Mouse (Mus musculus) neural tube, embryonic 12.5 days (tissue): ENCODE measurements around the gene Rmnd5a. TPM values are rescaled to one million over a fixed set of nuclear protein-coding genes. Genes with fewer than 3 reads are reported as not detected.

Source experiments
- ATAC-seq: fragments of 200-750 bp; cut with Nextera tagmentation; 2 replicates; pipeline ENCODE4 v1.8.0; 2017; ENCODE audit warnings: low read depth, mild to moderate bottlenecking, moderate TSS enrichment, moderate library complexity; ENCODE audit not compliant: low FRiP score
- H3K27ac ChIP-seq: fragments of 300-500 bp; sonication (generic); 2 replicates; pipeline ENCODE4 v1.5.1; 2016
- H3K27me3 ChIP-seq: fragments of 300-500 bp; sonication (generic); replicated peaks from 2 replicates; pipeline ENCODE4 v1.6.1; 2016; ENCODE audit warnings: mild to moderate bottlenecking
- H3K36me3 ChIP-seq: fragments of 300-500 bp; sonication (generic); 2 replicates; pipeline ENCODE4 v1.6.1; 2016; ENCODE audit warnings: mild to moderate bottlenecking
- H3K4me1 ChIP-seq: fragments of 300-500 bp; sonication (generic); 2 replicates; pipeline ENCODE4 v1.6.1; 2016
- H3K4me2 ChIP-seq: fragments of 300-500 bp; sonication (generic); replicated peaks from 2 replicates; pipeline ENCODE4 v1.6.1; 2016; ENCODE audit warnings: mild to moderate bottlenecking
- H3K4me3 ChIP-seq: fragments of 300-500 bp; sonication (generic); 2 replicates; pipeline ENCODE4 v1.5.1; 2016
- H3K9ac ChIP-seq: fragments of 300-500 bp; sonication (generic); 2 replicates; pipeline ENCODE4 v1.6.1; 2016; ENCODE audit warnings: mild to moderate bottlenecking
- H3K9me3 ChIP-seq: fragments of 300-500 bp; sonication (generic); 2 replicates; pipeline ENCODE4 v1.6.1; 2016; ENCODE audit warnings: mild to moderate bottlenecking
- WGBS: fragments of 180-500 bp; shearing (Covaris S2); methylation state at CpG from one replicate; pipeline ENCODE4 v1.1.7; 2016; 5-methylcytosine and 5-hydroxymethylcytosine counted together
- polyA plus RNA-seq: library from polyadenylated mRNA; unstranded; fragments of >200 nt; fragmentation: Nextera tagmentation; extraction: Ambion mirVana; gene quantifications from 2 replicates; pipeline ENCODE4 v1.2.1, GENCODE M21; 2016

Gene Rmnd5a
- polyA plus RNA-seq, 1 experiment from 2014 or later: 17.4 TPM

DNA sequence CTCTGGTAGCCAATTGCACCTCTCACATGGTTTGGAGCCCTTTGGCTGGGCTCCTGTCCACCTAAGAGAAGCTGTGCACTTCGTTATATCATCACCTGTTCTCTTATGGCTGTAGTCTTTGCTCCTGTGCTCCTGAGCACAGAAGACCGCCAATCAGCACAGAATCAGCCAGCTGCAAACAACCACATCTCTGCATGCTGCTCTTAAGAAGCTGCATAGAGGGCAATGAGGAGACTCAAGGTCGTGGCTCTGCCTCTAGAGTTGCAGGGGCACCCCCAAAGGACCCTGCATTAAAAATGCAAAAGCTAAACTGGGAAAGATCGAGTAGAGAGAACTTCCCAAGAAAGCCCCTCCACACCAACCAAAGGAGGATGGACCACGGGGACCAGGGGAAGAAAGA lies 79.7 kb downstream of the Rmnd5a start:
- H3K4me2 ChIP-seq: no peak overlapping the region
- no peaks in the 10 kb centered on the region for H3K9me3 ChIP-seq
- no peaks in the 10 kb centered on the region for H3K27me3 ChIP-seq
- WGBS: 64% methylated on average over 5 of the region's 5 CpGs
- no peaks in the 10 kb centered on the region for H3K4me1 ChIP-seq
- no peak overlapping the region for H3K27ac ChIP-seq
- no peaks in the 10 kb centered on the region for H3K36me3 ChIP-seq
- H3K4me3 ChIP-seq: no peak overlapping the region
- ATAC-seq: no peak
- no peak overlapping the region for H3K9ac ChIP-seq

DNA sequence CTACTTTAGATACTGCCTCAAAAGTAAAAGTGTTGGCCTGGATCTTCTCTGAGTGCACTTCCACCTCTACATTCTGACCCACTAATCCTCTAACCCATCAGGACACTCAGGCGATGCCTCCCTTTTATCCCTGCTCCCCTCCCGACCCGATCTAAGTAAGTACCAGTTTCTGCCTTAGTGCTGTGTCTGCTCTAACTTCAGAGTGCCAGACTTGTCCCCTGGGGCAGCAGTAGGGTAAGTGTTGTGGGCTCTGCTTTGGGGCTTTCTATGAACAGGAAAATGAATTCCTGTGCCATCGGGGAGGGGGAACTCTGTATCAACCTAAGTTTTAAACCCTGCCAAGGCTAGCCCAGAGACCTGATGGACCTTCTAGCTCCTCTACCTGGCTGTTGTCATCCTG lies 80.2 kb downstream of the Rmnd5a start:
- H3K27ac ChIP-seq: no peak overlapping the region
- H3K9ac ChIP-seq: no peak overlapping the region
- H3K9me3 ChIP-seq: no peaks in the 10 kb centered on the region
- H3K4me3 ChIP-seq: no peak overlapping the region
- no peak for ATAC-seq
- no peaks in the 10 kb centered on the region for H3K4me1 ChIP-seq
- WGBS: 88% methylated on average over 4 of the region's 4 CpGs
- H3K27me3 ChIP-seq: no peaks in the 10 kb centered on the region
- no peaks in the 10 kb centered on the region for H3K36me3 ChIP-seq
- no peak overlapping the region for H3K4me2 ChIP-seq

DNA sequence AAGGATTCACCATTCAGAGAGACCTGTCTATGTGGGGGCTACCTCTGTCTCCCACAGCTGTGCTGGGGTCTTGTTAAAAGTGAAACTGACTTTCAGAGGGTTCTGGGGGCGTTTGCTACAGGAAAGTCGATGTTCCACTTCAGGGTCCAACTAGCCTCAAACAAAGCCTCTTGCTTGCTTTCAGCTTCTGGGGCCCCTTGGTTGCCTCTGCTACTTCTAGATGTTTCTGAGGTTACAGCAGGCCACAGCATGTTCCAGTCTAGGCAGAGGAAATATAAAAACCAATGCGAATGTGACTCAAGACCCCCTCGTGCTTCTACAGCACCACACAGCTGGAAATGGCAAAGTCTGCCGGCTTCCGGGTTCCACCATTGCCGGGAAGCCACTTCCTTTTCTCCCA lies 82.9 kb downstream of the Rmnd5a start:
- 91% methylated on average over 7 of the region's 7 CpGs for WGBS
- no peaks in the 10 kb centered on the region for H3K9me3 ChIP-seq

DNA sequence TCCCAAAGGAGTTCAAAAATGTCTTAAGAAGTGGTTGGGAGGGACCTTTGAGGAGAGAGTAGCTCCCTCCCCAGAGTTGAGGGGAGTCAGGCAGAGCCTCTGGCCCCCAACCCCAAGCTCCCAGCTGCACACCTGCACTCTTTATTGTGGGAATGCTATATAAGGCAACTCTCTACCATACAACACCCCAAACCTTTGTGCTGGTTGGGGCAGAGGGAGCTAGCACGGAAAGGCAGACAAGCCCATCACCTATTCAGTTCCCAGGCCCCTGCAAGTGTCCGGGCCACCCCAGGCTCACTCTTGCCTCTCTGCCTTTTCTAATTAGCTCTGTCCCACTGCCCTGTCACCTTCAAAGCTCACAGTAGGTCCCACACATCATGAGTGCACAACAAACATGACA lies 86.7 kb downstream of the Rmnd5a start:
- WGBS: 77% methylated on average over 2 of the region's 2 CpGs
- H3K4me3 ChIP-seq: no peak overlapping the region
- ATAC-seq: no peak

More for the DNA sequence above, 82.9 kb downstream of the Rmnd5a start:
- ATAC-seq: no peak
- H3K4me3 ChIP-seq: no peak overlapping the region
- H3K36me3 ChIP-seq: no peaks in the 10 kb centered on the region
- H3K27me3 ChIP-seq: no peaks in the 10 kb centered on the region
- no peak overlapping the region for H3K9ac ChIP-seq
- H3K27ac ChIP-seq: no peak overlapping the region
- no peaks in the 10 kb centered on the region for H3K4me1 ChIP-seq
- no peak overlapping the region for H3K4me2 ChIP-seq

DNA sequence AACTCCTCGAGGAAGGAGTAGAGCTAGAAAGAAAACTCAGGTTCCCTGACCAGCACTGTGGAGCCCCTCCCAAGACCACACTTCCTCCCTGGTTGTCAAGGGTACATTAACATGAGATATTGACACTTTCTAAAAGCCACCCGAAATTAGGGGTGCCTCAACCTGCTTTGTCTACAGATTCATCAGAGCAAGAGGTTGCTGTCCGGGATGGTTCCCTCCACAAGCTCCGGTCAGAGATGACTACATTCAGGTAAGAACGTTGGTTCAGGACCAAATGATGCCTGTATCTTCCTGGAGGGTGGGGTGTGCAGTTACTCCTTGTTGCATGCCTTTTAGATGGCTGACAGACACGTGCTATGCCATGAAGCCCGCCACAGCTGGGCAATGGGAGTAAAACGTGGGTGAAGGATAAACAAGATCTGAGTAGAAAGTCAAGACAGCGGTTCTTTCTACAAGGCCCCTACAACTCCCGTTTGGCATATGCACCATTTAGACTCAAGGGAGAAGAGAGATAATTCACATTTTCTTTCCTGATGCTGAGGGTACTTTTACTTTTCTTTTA lies 87.5 kb downstream of the Rmnd5a start:
- Histone ChIP-seq H3K27ac (no peak overlapping the region), H3K36me3 (no peaks in the 10 kb centered on the region), H3K4me3 (no peak overlapping the region), H3K27me3 (no peaks in the 10 kb centered on the region), H3K9ac (no peak overlapping the region), H3K4me1 (no peaks in the 10 kb centered on the region), H3K4me2 (no peak overlapping the region), H3K9me3 (peaks cover 3% of the 10 kb centered on the region; the same call in 1 of the 2 replicates)
- no peak for ATAC-seq
- 85% methylated on average over 10 of the region's 10 CpGs for WGBS

More for the DNA sequence above, 86.7 kb downstream of the Rmnd5a start:
- Histone ChIP-seq H3K36me3 (no peaks in the 10 kb centered on the region), H3K27ac (no peak overlapping the region), H3K27me3 (no peaks in the 10 kb centered on the region), H3K9me3 (no peaks in the 10 kb centered on the region), H3K4me1 (no peaks in the 10 kb centered on the region), H3K9ac (no peak overlapping the region), H3K4me2 (no peak overlapping the region)

DNA sequence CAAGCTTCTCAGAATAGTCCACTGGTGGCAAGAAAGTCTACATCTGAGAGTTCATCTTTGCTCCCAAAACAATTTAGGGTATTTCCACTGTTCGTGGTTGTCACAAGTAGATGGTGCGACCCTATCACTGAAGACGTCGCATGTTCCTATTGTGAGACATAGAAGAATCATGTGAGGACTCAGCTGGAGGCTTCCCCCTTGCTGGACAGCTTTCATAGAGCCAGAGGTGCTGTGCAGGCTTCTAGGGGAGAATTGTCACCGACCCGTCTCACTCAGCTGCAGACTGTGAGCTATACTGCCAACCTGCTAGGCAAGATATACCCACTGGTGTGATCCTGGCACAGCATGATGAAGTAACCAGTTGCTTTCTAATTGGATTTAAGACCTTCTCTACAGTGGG lies 88.2 kb downstream of the Rmnd5a start:
- WGBS: 91% methylated on average over 6 of the region's 6 CpGs
- H3K27ac ChIP-seq: no peak overlapping the region
- no peak for ATAC-seq
- no peak overlapping the region for H3K4me3 ChIP-seq
- no peak overlapping the region for H3K4me2 ChIP-seq
- peaks cover 6% of the 10 kb centered on the region; the same call in 1 of the 2 replicates for H3K9me3 ChIP-seq
- no peaks in the 10 kb centered on the region for H3K36me3 ChIP-seq
- H3K27me3 ChIP-seq: no peaks in the 10 kb centered on the region
- H3K4me1 ChIP-seq: no peaks in the 10 kb centered on the region
- no peak overlapping the region for H3K9ac ChIP-seq

DNA sequence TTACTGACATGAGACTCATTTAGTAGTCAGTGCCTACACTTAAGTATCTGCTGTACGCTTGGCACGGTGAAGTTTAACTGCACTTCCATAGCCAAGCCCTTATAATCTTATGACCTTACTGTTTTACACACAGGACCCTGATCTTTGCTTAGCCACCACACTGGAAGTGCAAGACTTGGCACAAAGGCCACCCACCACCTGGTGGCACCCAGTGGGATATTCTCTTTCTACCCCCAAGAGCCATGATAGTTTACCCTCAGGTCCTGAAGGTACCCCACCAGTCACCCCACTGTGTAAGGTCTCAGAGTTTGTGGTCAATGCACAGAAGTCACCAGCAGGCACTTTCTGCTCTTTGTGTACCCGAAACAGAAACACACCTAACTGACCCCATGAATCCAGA lies 89.2 kb downstream of the Rmnd5a start:
- WGBS: 90% methylated on average over 3 of the region's 3 CpGs
- no peak overlapping the region for H3K4me3 ChIP-seq
- H3K27me3 ChIP-seq: no peaks in the 10 kb centered on the region
- H3K27ac ChIP-seq: no peak overlapping the region
- no peaks in the 10 kb centered on the region for H3K4me1 ChIP-seq
- no peak overlapping the region for H3K9ac ChIP-seq
- no peaks in the 10 kb centered on the region for H3K36me3 ChIP-seq
- H3K4me2 ChIP-seq: no peak overlapping the region
- peaks cover 6% of the 10 kb centered on the region; the same call in 1 of the 2 replicates for H3K9me3 ChIP-seq
- ATAC-seq: no peak

DNA sequence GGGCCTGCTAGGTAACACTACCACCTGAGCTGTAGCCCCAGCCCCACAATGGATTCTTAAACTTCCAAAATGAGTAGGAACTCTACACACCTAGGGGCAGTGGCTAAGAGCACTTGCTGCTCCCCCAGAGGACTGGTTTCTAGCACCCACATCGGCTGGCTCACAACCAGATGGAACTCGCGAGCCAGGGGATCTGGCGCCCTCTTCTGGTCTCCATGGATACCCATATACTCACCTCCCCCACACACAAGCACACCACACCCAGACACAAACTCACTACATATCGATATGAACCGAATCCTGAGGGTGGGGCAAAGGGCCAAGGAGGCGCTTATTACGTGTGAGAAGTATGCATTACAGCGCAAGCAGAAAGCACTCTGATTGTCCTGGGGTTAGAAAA lies 92.4 kb downstream of the Rmnd5a start:
- no peaks in the 10 kb centered on the region for H3K4me1 ChIP-seq
- H3K4me2 ChIP-seq: no peak overlapping the region
- no peaks in the 10 kb centered on the region for H3K36me3 ChIP-seq
- peaks cover 6% of the 10 kb centered on the region; the same call in 1 of the 2 replicates for H3K9me3 ChIP-seq
- H3K9ac ChIP-seq: no peak overlapping the region
- no peak overlapping the region for H3K27ac ChIP-seq
- ATAC-seq: no peak
- H3K27me3 ChIP-seq: no peaks in the 10 kb centered on the region
- no peak overlapping the region for H3K4me3 ChIP-seq
- 92% methylated on average over 9 of the region's 9 CpGs for WGBS

DNA sequence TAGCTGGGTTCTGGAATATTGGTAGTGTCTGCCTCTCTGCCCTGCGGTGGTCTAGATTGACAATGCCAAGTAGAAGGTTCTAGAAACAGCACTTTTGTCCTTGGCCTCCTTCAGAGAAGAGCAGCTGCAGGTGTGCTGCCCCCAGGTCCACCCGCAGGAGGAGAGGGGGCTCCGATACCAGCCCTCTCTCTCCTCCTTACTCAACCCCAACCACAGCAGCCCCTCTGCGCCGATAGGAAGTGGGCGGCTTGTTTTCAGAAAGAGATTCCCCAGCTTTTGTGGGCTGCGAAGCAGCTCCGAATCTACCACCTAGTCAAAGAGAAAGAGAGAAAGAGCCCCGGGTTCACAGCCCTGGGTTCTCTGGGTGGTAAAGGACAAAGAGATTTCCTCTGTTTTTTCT lies 99.3 kb downstream of the Rmnd5a start:
- Histone ChIP-seq H3K9me3 (no peaks in the 10 kb centered on the region), H3K27me3 (no peaks in the 10 kb centered on the region), H3K9ac (no peak overlapping the region), H3K27ac (no peak overlapping the region), H3K4me3 (no peak overlapping the region), H3K36me3 (no peaks in the 10 kb centered on the region), H3K4me2 (no peak overlapping the region), H3K4me1 (no peaks in the 10 kb centered on the region)
- no peak for ATAC-seq
- 95% methylated on average over 9 of the region's 9 CpGs for WGBS

DNA sequence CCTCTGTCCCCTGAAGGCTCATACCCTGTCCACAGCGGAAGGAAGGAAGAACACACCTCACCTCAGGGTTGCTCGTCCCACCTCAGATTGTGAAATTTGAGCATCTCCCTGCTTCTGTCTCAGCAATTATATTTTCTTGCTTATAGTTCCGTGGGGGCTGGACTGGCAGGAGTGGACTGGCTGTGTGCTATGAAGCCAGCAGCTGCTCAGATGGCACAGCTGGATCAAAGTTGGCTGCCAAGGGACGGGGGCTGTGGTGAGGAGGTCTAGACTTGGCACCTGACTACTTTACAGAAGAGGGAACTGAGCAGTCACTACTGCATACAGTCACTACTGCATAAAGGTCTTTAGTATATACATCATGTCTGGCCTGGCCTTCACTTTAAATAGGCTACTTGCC lies 101.1 kb downstream of the Rmnd5a start:
- no peak overlapping the region for H3K9ac ChIP-seq
- no peaks in the 10 kb centered on the region for H3K27me3 ChIP-seq
- H3K4me1 ChIP-seq: no peaks in the 10 kb centered on the region
- ATAC-seq: no peak
- H3K4me2 ChIP-seq: no peak overlapping the region
- no peak overlapping the region for H3K4me3 ChIP-seq
- 85% methylated on average over 4 of the region's 4 CpGs for WGBS
- H3K9me3 ChIP-seq: no peaks in the 10 kb centered on the region
- no peak overlapping the region for H3K27ac ChIP-seq
- no peaks in the 10 kb centered on the region for H3K36me3 ChIP-seq

DNA sequence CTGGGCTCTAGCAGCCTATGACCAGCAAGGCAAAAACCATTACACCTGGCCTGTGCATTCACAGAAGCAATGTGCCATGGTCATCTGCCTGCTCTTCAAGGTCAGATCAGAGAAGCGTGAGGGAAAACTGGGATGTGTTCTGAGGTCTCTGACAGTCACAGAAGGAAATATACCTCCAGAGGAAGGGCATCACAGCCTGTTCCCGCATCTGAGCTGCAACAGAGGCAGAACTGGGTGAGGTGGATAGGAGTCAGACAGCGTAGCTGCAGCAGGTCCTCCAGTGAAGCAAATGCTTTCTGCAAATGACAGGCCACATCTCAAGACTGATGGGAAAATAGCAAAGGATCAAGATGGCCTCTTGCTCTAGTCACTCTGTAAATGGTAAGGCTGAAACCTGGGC lies 101.5 kb downstream of the Rmnd5a start:
- H3K27me3 ChIP-seq: no peaks in the 10 kb centered on the region
- H3K4me3 ChIP-seq: no peak overlapping the region

More for the DNA sequence above, 101.5 kb downstream of the Rmnd5a start:
- ATAC-seq: no peak
- 89% methylated on average over 3 of the region's 3 CpGs for WGBS
- Histone ChIP-seq H3K36me3 (no peaks in the 10 kb centered on the region), H3K9me3 (no peaks in the 10 kb centered on the region), H3K4me1 (no peaks in the 10 kb centered on the region), H3K9ac (no peak overlapping the region), H3K4me2 (no peak overlapping the region), H3K27ac (no peak overlapping the region)
